Mouse (Mus musculus): ENCODE data around the gene Galntl6. TPM values are rescaled to one million over a fixed set of nuclear protein-coding genes. Genes with fewer than 3 reads are reported as not detected.

Gene Galntl6
- polyA plus RNA-seq, 1 experiment from 2014 or later, result 0.20 TPM

DNA sequence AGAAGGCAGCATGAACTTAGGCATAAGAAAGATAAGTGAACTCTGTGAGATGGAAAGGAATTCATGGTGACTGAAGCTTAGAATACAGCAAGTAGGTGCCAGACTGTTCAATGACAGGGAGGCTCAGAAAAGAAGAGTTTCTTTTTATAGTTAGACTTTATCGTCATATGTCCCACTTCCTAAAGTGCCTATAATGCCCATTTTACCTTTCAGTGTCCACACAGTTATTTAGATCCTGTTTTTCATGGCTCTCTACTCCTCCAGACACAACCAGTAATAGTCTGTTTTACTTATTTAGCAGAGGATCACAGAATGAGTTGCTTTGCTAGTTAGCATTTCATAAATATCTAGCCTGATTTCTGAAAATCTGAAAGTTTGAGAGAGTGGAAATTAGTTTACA lies 838.7 kb downstream of the Galntl6 start:
- WGBS, result 94% methylated on average over 1 of the region's 1 CpGs
- no peaks in the 10 kb centered on the region for H3K36me3 ChIP-seq (ENCODE audit: control insufficient read depth, insufficient read depth)

DNA sequence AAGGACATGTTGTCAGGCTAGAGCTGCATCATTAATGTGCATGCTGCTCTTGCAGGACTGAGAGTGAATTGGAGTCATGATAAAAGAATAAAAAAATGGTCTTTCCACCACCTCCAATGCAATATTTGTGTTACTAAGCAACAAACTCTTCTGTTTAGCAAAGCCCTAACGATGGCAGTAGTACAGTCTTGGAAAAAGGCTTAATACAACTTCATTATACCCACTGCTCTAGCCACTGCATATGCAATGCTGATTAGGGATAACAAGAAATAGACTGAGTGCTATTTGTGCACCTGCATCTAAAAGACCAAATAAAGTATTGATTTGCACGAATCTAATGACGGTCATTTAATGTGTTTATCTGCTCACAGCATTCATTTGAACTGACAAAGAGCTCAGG lies 880.2 kb downstream of the Galntl6 start:
- no peak for TF ChIP-seq CTCF (IDR thresholded peaks at IDR 0.05; ENCODE audit: low read depth)
- Histone ChIP-seq H3K4me2 (replicated peaks; ENCODE audit: low read depth) (no peak overlapping the region), H3K27ac (ENCODE audit: low read depth, low read length) (no peak overlapping the region), H3K4me3 (ENCODE audit: low read depth, low read length) (no peak overlapping the region), H3K36me3 (ENCODE audit: control insufficient read depth, insufficient read depth) (no peaks in the 10 kb centered on the region), H3K4me1 (replicated peaks; ENCODE audit: control insufficient read depth, insufficient read depth, low read length) (no peaks in the 10 kb centered on the region), H3K9ac (ENCODE audit: low read depth, low read length) (no peak overlapping the region), H3K9me3 (ENCODE audit: control insufficient read depth) (no peaks in the 10 kb centered on the region), H3K27me3 (replicated peaks; ENCODE audit: control insufficient read depth, insufficient read depth, low read length) (no peaks in the 10 kb centered on the region)
- no peak for ATAC-seq
- WGBS, result 68% methylated on average over 3 of the region's 3 CpGs

More for the DNA sequence above, 838.7 kb downstream of the Galntl6 start:
- H3K4me3 ChIP-seq (ENCODE audit: low read depth, low read length), result no peak overlapping the region
- H3K4me1 ChIP-seq (replicated peaks; ENCODE audit: control insufficient read depth, insufficient read depth, low read length), result no peaks in the 10 kb centered on the region
- H3K4me2 ChIP-seq (replicated peaks; ENCODE audit: low read depth), result no peak overlapping the region
- no peaks in the 10 kb centered on the region for H3K27me3 ChIP-seq (replicated peaks; ENCODE audit: control insufficient read depth, insufficient read depth, low read length)
- no peak for ATAC-seq
- TF ChIP-seq CTCF (IDR thresholded peaks at IDR 0.05; ENCODE audit: low read depth), result no peak
- H3K27ac ChIP-seq (ENCODE audit: low read depth, low read length), result no peak overlapping the region
- H3K9me3 ChIP-seq (ENCODE audit: control insufficient read depth), result no peaks in the 10 kb centered on the region
- H3K9ac ChIP-seq (ENCODE audit: low read depth, low read length), result no peak overlapping the region

DNA sequence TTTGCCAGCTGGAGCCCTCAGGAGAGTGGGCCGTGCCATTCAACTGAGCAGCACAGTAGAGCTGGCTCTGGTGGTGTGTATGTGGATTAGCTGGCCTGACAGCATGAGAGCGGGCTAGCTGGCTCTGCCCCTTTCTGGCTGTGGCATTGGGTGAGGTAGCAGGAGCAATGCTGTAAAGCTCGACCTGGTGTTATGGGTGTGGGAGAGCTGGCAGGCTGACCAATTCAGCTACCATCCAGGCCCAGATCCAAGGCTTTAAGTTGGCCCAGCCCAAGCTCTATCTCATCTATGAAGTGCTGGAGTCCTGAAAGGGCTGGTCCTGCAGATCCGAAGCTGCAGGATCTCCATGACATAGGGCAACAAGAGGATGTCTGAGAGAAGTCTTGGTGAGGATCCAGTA lies 886.9 kb downstream of the Galntl6 start:
- Histone ChIP-seq H3K4me3 (ENCODE audit: low read depth, low read length) (no peak overlapping the region), H3K36me3 (ENCODE audit: control insufficient read depth, insufficient read depth) (no peaks in the 10 kb centered on the region), H3K9me3 (ENCODE audit: control insufficient read depth) (no peaks in the 10 kb centered on the region), H3K27ac (ENCODE audit: low read depth, low read length) (no peak overlapping the region), H3K27me3 (replicated peaks; ENCODE audit: control insufficient read depth, insufficient read depth, low read length) (no peaks in the 10 kb centered on the region), H3K4me1 (replicated peaks; ENCODE audit: control insufficient read depth, insufficient read depth, low read length) (no peaks in the 10 kb centered on the region), H3K4me2 (replicated peaks; ENCODE audit: low read depth) (no peak overlapping the region), H3K9ac (ENCODE audit: low read depth, low read length) (no peak overlapping the region)
- WGBS, result 88% methylated on average over 4 of the region's 4 CpGs
- TF ChIP-seq CTCF (IDR thresholded peaks at IDR 0.05; ENCODE audit: low read depth), result no peak
- no peak for ATAC-seq

DNA sequence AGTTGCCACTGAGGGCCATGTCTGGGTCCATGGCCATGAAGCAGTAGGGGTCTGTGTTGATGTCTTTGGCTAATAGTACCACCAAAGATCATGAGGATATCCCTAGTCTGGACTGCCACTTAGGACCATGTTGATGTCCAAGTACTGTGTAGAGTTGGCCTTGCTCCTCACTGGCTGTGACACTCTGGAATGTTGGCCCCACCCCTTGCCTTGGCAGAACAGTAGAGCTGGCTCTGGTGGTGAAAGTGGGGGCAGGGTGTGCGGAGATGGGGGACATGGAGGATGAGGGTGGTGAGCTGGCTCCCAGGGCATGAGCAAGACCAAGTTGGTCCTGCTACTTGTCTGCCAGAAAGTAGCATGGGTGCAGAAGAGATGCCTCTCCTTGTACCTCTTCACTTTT lies 887.3 kb downstream of the Galntl6 start:
- no peak overlapping the region for H3K9ac ChIP-seq (ENCODE audit: low read depth, low read length)
- H3K36me3 ChIP-seq (ENCODE audit: control insufficient read depth, insufficient read depth), result no peaks in the 10 kb centered on the region
- ATAC-seq, result no peak
- WGBS, result 89% methylated on average over 1 of the region's 1 CpGs
- H3K4me2 ChIP-seq (replicated peaks; ENCODE audit: low read depth), result no peak overlapping the region
- no peak for TF ChIP-seq CTCF (IDR thresholded peaks at IDR 0.05; ENCODE audit: low read depth)
- no peak overlapping the region for H3K4me3 ChIP-seq (ENCODE audit: low read depth, low read length)
- no peak overlapping the region for H3K27ac ChIP-seq (ENCODE audit: low read depth, low read length)
- H3K9me3 ChIP-seq (ENCODE audit: control insufficient read depth), result no peaks in the 10 kb centered on the region
- no peaks in the 10 kb centered on the region for H3K27me3 ChIP-seq (replicated peaks; ENCODE audit: control insufficient read depth, insufficient read depth, low read length)
- H3K4me1 ChIP-seq (replicated peaks; ENCODE audit: control insufficient read depth, insufficient read depth, low read length), result no peaks in the 10 kb centered on the region

DNA sequence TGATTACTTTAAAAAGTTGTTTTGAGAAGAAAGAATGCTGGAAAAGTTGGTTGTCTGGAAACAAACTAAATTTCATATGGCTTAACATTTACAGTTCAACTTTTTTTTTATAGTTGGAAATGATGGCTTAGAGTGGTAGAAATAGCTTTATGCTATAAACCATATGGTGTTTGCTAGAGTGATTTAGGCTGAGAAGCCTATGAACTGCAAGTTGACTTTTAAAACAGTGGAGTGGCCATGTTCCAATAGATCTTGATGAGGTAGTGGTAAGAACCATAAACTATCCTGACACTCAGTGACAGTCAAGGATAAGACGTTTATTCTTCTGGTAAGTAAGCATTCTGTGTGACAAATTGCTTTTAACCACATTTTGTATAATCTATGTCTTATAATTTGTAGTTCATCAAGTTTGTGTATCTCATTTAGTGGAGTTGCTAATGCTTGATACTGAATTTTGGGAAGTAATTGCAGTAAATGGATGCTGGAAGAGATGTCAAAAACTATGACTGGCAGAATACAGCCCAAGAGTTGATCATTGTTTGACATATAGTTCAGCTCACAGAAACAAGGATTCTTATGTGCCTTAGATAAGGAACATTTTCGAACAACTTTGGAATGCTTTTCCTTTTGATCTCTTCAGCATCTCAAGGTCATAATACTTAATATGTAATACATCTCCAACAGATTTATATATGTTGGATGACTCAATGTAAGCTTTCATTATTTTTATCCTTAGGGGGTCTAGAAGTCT lies 888.8 kb downstream of the Galntl6 start:
- 57% methylated on average over 2 of the region's 2 CpGs for WGBS
- no peaks in the 10 kb centered on the region for H3K4me1 ChIP-seq (replicated peaks; ENCODE audit: control insufficient read depth, insufficient read depth, low read length)
- no peak for TF ChIP-seq CTCF (IDR thresholded peaks at IDR 0.05; ENCODE audit: low read depth)
- H3K4me2 ChIP-seq (replicated peaks; ENCODE audit: low read depth), result no peak overlapping the region
- H3K9me3 ChIP-seq (ENCODE audit: control insufficient read depth), result no peaks in the 10 kb centered on the region
- H3K27ac ChIP-seq (ENCODE audit: low read depth, low read length), result no peak overlapping the region
- no peaks in the 10 kb centered on the region for H3K27me3 ChIP-seq (replicated peaks; ENCODE audit: control insufficient read depth, insufficient read depth, low read length)
- ATAC-seq, result no peak
- no peaks in the 10 kb centered on the region for H3K36me3 ChIP-seq (ENCODE audit: control insufficient read depth, insufficient read depth)
- no peak overlapping the region for H3K4me3 ChIP-seq (ENCODE audit: low read depth, low read length)
- no peak overlapping the region for H3K9ac ChIP-seq (ENCODE audit: low read depth, low read length)

DNA sequence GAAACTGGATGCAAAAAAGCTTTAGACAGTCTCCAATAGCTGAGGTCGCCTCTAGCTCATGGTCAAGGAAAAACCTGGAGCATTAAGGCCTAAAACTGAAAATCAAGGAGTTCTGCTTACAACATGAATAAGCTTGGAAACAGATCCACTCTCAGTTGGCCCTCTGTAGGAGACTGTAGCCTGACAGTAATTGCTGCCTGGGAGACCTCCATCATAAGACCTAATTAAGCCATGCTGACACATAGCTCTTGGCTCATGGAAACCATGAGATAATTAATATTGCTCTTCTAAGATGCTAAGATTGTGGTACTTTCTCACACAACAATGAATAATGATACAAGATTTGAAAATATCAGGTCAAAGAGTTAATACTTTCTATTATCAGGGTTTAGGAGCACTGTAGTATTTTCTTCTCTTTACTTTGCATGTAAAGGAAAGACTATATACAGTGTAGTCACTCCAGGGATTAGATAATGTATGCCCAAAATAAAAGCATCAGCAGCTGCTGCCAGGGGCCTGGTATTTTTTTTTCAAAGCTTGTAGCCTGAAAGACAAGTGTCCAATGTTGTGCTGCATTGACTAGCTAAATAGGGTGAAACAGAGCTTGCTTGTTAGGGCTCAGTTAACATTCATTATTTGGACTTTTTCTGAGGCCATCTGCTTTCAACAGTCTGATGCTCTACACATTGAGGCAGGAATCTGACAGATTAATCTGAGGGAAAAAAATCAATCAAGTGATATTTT lies 922.8 kb downstream of the Galntl6 start:
- Histone ChIP-seq H3K4me2 (replicated peaks; ENCODE audit: low read depth) (no peak overlapping the region), H3K9ac (ENCODE audit: low read depth, low read length) (no peak overlapping the region), H3K4me1 (replicated peaks; ENCODE audit: control insufficient read depth, insufficient read depth, low read length) (no peaks in the 10 kb centered on the region), H3K9me3 (ENCODE audit: control insufficient read depth) (no peaks in the 10 kb centered on the region), H3K27me3 (replicated peaks; ENCODE audit: control insufficient read depth, insufficient read depth, low read length) (no peaks in the 10 kb centered on the region), H3K36me3 (ENCODE audit: control insufficient read depth, insufficient read depth) (no peaks in the 10 kb centered on the region), H3K27ac (ENCODE audit: low read depth, low read length) (no peak overlapping the region), H3K4me3 (ENCODE audit: low read depth, low read length) (no peak overlapping the region)
- no peak for ATAC-seq
- TF ChIP-seq CTCF (IDR thresholded peaks at IDR 0.05; ENCODE audit: low read depth), result no peak
- WGBS, result 88% methylated on average over 1 of the region's 1 CpGs
